Mouse (Mus musculus) layer of hippocampus, adult 2 months (tissue): ENCODE results near the gene Dixdc1. TPM values are rescaled to one million over a fixed set of nuclear protein-coding genes. Genes with fewer than 3 reads are reported as not detected.

Experiments
- DNase-seq, 2 experiments: peaks; one replicate each; pipeline ENCODE4 v3.0.0; 2022; ENCODE audit warnings: low spot score in 2 of 2
- H3K27ac ChIP-seq: fragments of 200-600 bp; 2 replicates; pipeline ENCODE4 v1.8.1; 2022
- H3K4me3 ChIP-seq: fragments of 200-600 bp; 2 replicates; pipeline ENCODE4 v1.8.1; 2022; ENCODE audit warnings: mild to moderate bottlenecking
- CTCF ChIP-seq: fragments of 200-600 bp; conservative IDR thresholded peaks from 2 replicates; pipeline ENCODE4 v1.8.1; 2022; ENCODE audit warnings: antibody characterized with exemption, mild to moderate bottlenecking, moderate library complexity
- long read RNA-seq, 2 experiments: library from polyadenylated mRNA; stranded (forward); transcript quantifications; one replicate each; pipeline ENCODE4 v2.0.0; 2021; ENCODE audit warnings: borderline mapping rate in 2 of 2
- total RNA-seq, 2 experiments: library from RNA; stranded (reverse); gene quantifications; 2 replicates each; pipeline ENCODE4 v1.2.3; 2021

Gene Dixdc1
- total RNA-seq, result 10 to 100 TPM; 80.1 to 87.4 TPM
- long read RNA-seq, experiment 1, partial matches to known transcripts, result 3 of 49 reads
- long read RNA-seq, experiment 1, other reads (novel, unspliced or antisense), result 46 of 49 reads
- long read RNA-seq, experiment 2, full-length matches to known transcripts, result 4 of 72 reads
- long read RNA-seq, experiment 2, partial matches to known transcripts, result 9 of 72 reads
- long read RNA-seq, experiment 2, other reads (novel, unspliced or antisense), result 59 of 72 reads

DNA sequence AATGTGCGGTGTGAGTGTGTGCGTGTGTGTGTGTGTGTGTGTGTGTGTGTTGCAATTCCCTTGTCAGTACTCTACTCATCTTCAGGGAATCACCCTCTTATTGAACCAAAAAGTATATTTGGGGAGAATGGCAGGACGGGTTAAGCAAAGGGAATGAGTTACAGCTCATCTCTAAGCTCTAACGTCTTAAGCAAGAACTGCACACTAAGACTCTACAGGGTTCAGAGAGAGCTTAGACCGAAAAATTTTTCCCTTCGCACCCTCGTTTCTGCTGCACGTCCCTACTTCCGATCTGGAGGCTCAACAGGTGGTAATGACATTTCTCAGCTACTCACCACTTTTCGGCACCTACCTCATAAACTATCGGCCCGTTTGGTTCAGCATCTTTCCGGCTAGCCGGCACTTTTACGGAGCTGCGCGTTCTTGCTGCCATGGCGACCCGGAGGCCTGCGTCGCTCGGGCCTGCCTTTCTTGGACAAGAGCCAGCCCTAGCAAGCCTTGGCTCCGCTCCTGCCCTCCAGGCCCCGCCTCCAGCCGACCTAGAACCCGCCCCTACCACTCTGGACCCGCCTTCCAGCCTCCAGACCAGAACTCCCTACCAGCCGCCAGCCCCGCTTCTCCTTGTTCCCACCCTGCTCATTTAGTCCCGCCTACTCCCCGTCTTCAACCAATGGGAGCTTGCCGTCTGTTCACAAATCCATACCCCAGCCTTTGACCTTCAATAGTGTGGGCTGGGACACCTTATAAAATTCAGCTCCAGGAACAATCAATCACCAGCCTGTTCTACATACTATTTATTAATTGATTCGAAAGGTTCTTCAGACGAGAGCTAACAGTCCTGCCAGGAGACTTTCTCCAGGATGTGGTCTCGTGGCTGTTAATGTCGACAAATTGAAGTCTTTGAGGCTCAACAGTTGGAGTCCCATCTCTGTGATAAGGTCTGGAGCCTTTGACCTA lies at the start of gene Dixdc1:
TSS of gene Dixdc1 (minus strand) at position 604 of the 957 bp plus-strand sequence.
- Histone ChIP-seq H3K4me3 (peak within 1 kb of the TSS; percentile 60), H3K27ac (peak within 1 kb of the TSS; percentile 71)
- DNase-seq, result peak; percentile 91 to 93
- no peak for TF ChIP-seq CTCF

DNA sequence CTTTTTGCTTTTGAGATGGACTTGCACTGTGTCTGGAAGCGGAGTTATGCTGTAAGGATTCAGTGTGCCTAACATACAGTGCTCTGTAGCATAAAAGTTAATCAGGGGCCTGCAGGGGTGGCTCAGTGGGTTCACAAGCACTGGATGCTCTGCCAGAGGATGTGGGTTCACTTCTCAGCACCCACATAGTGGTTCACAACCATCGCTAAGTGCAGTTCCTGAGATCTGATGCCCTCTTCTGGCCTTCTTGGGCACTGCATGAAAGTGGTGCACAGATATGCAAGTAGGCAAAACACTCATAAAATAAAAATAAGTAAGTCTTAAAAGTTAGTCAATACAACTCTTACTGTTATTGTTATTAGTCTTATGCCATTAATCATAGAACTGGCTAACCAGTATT lies 42.8 kb upstream of the Dixdc1 start:
- H3K4me3 ChIP-seq, result no peak overlapping the region
- no peak overlapping the region for H3K27ac ChIP-seq
- peak; percentile 74 for TF ChIP-seq CTCF

DNA sequence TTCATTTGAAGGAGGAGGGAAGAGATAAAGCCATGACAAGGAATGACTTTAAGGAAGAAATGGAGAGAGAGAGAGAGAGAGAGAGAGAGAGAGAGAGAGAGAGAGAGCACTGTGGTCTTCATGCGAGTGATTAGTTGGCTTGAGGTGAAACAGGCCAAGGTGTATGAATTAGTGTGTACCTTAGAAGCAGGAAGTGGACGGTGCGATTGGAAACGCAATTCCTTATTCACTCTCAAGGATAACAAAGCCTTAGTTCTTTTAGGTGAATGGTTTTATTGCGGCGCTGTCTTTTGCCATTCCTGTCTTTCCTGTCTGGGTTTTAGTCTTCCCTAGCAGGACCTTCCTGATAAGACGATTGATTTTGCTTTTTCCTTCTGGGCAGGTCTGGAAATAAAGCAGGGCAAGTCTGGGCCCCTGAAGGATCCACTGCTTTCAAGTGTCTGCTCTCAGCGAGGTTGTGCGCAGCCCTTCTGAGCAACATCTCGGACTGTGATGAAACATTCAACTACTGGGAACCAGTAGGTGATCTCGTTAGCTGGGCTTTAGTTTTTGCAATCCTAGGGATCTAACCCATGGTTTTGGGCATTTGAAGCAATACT lies 36.9 kb upstream of the Dixdc1 start:
- no peak for DNase-seq
- Histone ChIP-seq H3K27ac (no peak overlapping the region), H3K4me3 (peak overlapping the region; percentile 71)
- no peak for TF ChIP-seq CTCF

More for the DNA sequence above, 42.8 kb upstream of the Dixdc1 start:
- DNase-seq, result no peak

DNA sequence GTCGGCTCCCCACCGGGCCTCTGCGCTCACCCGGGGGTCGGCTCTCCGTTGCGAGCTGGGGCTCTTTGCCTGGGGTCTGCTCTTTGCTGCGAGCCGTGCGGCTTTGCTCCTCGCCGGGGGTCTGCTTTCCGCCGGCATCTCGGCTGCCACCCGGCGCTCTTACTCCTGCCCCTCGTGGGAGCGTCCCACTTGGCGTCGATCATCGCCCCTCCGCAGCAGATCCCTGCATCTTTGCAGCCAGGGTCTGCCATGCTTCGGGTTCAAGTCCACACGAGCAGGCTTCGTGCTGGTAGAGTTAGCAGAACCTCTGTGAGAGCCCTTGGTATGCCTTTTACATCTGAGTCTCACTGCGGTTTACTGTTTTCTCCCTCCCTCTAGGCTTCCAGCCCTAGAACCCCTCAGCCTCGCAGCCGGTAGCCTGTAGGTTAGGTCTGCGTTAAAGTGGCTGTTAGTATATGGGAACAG lies 36.4 kb upstream of the Dixdc1 start:
- Histone ChIP-seq H3K27ac (peak overlapping the region; percentile 90), H3K4me3 (peak overlapping the region; percentile 71)
- DNase-seq, result no peak
- TF ChIP-seq CTCF, result no peak

DNA sequence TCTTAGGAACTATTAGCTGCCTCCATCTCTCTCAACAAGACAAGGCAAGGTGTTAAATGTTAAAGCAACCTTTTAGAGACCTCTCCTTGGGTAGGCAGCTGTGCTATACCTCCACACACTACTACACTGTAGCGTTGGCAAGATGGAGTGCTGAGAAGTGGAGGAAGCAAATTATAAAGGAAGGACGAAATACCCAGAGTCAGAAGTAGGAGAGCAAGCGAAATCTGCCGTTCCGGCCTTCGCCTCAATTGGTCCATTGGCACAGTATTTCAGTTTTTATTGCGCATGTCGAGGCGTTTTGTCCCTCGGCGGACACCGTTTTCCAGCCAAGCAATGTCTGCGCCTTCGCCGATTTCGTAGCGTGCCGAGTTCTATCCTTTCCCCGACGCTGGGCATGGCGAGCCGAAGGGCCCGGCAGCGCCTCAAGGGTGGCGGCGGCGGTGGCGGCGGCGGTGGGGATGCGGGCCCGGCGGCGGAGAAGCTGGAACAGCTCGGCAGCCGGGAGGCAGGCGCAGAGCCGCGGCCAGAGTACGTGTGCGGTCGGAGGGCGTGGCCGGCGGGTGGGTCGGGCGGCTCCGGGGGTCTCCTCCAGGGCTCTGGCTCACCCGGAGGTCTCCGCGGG lies 35.8 kb upstream of the Dixdc1 start, which contains the start of the genes Alg9 and 1110032A03Rik:
TSS of gene Alg9 (plus strand) at position 29 of the 622 bp plus-strand sequence.
TSS of gene 1110032A03Rik (minus strand) at position 530 of the 622 bp plus-strand sequence.
- 0 out of 2 replicates have a peak, but pooled peaks have one; percentile 16 for TF ChIP-seq CTCF
- peak; percentile 81 to 91 for DNase-seq
- peak within 1 kb of the TSS; percentile 90 for H3K27ac ChIP-seq
- peak within 1 kb of the TSS; percentile 71 for H3K4me3 ChIP-seq

DNA sequence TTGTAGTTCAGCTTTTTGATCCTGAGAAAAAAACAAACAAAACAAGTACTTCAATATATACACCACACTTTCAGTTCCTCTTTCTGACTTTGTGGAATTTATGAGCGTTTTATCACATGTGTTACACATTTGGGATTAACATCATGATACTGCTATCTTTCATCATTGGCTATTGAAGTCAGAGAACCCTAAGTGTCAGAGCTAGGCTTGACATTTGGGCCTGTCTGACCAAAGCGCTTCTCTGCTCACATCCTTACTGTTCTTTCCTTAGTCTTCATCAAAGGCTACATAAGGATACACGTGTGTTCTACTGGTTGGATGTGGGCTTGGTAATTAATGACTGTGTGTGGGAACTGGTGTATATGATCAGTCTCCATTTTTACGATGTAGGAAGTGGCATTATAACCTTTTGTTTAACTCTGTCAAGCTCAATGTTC lies 34.7 kb upstream of the Dixdc1 start:
- no peak for TF ChIP-seq CTCF
- H3K27ac ChIP-seq, result peak overlapping the region; percentile 90
- no peak for DNase-seq
- H3K4me3 ChIP-seq, result peak overlapping the region; percentile 71; the same call in 1 of the 2 replicates

DNA sequence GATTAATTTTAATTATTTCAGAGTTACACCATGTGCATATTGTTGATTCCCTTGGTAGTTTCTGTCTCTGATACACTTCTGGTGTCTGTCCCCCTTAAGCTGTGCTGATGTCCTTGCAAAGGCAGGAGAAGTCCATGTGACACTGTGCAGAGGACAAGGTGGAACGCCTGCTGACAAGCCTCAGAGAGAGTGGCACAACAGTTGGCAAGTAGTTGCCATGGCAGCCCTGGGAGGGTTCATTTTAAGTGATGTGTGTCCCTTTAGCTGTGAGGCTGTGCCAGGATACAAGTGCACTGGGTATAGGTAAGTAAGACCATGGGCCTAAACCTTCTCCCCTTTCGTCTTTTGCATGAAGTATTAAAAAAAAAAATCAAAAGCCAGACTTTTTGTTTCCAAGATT lies 30.7 kb upstream of the Dixdc1 start:
- DNase-seq, result no peak
- Histone ChIP-seq H3K4me3 (no peak overlapping the region), H3K27ac (no peak overlapping the region)
- TF ChIP-seq CTCF, result no peak

DNA sequence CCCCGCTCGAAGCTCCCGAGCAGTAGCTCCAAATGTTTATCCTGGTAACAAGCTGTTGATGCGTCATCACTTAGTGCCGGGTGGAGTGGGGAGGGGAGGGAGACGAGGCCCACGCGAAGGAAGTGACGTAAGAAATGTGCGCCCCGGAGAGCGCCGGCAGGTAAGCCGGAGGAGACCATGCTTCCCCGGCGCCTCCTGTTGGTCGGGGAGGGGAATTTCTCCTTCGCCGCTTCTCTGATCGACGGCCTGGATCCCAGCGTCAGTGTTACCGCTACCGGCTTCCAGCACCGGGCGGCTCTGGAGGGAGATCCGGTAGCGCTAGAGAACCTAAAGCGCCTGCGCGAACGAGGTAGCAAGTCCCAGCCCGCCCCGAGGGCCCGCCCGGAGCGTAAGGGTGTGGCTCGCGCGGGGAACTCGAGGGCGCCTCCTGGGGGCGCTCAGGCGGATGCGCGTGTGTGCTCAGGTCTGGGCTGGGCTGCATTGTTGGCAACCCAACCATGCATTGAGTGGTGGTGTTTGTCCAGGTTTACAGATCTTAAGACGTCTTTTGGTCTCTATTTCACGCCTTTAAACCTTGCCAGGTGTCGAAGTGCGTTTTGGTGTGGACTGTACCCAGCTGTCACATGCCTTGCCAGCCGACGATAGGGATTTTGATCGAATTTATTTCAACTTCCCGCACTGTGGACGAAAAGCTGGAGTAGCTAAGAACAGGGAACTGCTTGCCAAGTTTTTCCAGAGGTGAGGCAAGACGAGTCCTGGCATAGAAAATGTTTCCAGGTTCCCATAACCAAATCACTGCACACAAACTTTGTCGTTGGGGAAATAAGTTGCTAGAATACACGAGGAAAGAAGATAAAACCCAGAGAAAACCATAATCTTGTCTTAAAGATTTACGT lies 29.0 kb upstream of the Dixdc1 start, which contains the start of gene Fdxacb1:
TSS of gene Fdxacb1 (plus strand) at position 130 of the 896 bp plus-strand sequence.
- Histone ChIP-seq H3K27ac (peak within 1 kb of the TSS; percentile 97), H3K4me3 (peak within 1 kb of the TSS; percentile 78)
- peak; percentile 99 for DNase-seq
- peak; percentile 96; the same call in 1 of the 2 replicates for TF ChIP-seq CTCF

DNA sequence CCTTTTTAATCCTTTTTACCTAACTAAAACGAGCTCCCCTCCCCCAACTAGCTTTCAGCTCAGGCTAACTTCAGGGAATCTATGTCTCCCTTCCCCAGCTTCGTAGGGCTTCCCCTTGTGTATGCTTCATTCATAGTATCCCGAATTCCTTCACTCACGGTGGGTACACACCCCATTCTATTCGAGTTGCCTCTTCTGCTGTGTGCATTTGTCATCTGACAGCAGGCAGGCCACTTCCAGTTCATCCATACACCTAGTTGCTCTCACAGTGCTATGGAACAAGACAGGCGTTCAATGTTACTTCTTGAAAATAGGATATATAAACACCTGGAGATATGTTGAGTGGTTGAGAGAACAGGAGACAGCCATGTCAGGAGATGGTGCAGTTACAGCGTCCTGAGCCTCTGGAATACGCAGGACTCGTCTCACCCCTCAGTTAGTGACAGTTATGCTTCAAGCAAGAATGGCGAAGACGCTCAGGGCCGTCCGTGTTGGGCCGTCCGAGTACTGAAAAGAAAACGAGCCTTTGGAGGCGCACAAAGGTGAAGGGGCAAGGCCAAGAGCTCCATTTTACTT lies 28.3 kb upstream of the Dixdc1 start:
- peak overlapping the region; percentile 78 for H3K4me3 ChIP-seq
- peak overlapping the region; percentile 97 for H3K27ac ChIP-seq
- no peak for TF ChIP-seq CTCF
- DNase-seq, result no peak

DNA sequence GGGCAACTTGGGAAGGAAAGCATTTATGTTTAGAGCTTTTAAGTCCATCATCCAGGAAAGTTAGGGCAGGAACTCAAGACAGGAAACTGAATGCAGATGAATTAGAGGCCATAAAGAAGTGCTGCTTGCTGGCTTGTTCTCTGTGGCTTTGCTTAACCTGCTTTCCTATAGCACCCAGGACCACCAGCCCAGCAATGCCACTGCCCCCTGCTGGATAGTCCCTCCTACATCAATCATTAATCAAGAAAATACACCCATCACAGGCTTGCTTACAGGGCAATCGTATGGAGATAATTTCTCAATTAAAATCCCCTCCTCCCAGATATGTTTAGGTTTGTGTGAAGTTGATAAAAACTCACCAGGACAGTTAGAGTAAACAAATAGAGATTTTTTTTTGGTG lies 24.0 kb upstream of the Dixdc1 start:
- peak; percentile 78 for TF ChIP-seq CTCF
- peak in 1 of 2 experiments; percentile 40 for DNase-seq

DNA sequence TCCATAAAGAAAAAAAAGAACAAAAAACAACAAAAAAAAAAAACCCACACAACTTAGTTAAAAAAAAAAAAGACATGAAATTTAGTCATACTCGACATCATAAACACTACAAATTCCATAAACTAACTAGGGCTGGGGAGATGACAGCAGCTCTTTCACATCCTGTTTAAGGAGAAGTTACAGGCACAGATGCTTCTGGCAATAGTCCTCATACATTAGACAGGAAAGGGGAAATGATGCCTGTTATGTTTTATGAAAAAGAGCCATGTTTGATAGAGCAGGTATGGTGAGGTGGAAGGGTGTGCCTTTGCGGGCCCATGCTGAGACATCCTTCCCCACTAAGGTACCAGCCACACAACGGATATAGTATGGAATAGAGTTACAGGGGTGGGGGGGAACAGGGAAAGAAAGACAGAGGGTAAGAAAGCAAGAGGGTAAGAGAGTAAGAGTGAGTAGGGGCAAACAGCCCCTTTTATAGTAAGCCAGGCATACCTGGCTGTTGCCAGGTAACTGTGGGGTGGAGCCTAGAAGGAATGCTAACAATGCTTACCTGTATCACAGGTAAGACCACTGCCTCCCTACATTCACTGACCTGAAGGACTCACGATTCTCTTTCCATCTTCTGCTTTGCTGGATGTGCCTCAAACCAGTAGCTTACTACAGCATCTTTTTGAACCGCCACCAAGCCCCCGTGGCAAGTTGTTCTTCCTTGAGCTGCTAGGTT lies 22.4 kb upstream of the Dixdc1 start:
- Histone ChIP-seq H3K27ac (no peak overlapping the region), H3K4me3 (no peak overlapping the region)
- DNase-seq, result no peak
- no peak for TF ChIP-seq CTCF

More for the DNA sequence above, 24.0 kb upstream of the Dixdc1 start:
- Histone ChIP-seq H3K4me3 (no peak overlapping the region), H3K27ac (no peak overlapping the region)
